Mouse (Mus musculus) midbrain, postnatal 0 days (tissue): ENCODE data around the gene Syt3. TPM values are rescaled to one million over a fixed set of nuclear protein-coding genes. Genes with fewer than 3 reads are reported as not detected.
A peak's percentile ranks its signal among the peaks of the same experiment; 100 is the strongest.

ENCODE experiments used
- ATAC-seq: fragments of 200-750 bp; cut with Nextera tagmentation; 2 replicates; pipeline ENCODE4 v1.8.0; 2017; ENCODE audit warnings: moderate number of reproducible peaks, mild to moderate bottlenecking, moderate TSS enrichment, moderate library complexity; ENCODE audit not compliant: low FRiP score
- DNase-seq: peaks from one replicate; pipeline ENCODE4 v3.0.0-alpha.2; 2015; ENCODE audit warnings: low spot score
- H3K27ac ChIP-seq: fragments of 300-500 bp; sonication (generic); 2 replicates; pipeline ENCODE4 v1.5.1; 2014; ENCODE audit warnings: low read depth, mild to moderate bottlenecking, low read length, mixed read lengths
- H3K27me3 ChIP-seq: fragments of 300-500 bp; sonication (generic); 2 replicates; pipeline ENCODE4 v1.6.1; 2014; ENCODE audit warnings: low read length, control low read depth, mixed read lengths; ENCODE audit not compliant: insufficient read depth
- H3K36me3 ChIP-seq: fragments of 300-500 bp; sonication (generic); 2 replicates; pipeline ENCODE4 v1.6.1; 2014; ENCODE audit warnings: low read length, control low read depth, mixed read lengths; ENCODE audit not compliant: insufficient read depth
- H3K4me1 ChIP-seq: fragments of 300-500 bp; sonication (generic); 2 replicates; pipeline ENCODE4 v1.6.1; 2014; ENCODE audit warnings: mild to moderate bottlenecking, control low read depth, antibody characterized with exemption, low read length, mixed read lengths; ENCODE audit not compliant: insufficient read depth
- H3K4me2 ChIP-seq: fragments of 300-500 bp; sonication (generic); 2 replicates; pipeline ENCODE4 v1.6.1; 2014; ENCODE audit warnings: low read depth, mild to moderate bottlenecking, low read length, mixed read lengths; ENCODE audit not compliant: poor library complexity, severe bottlenecking
- H3K4me3 ChIP-seq: fragments of 300-500 bp; sonication (generic); 2 replicates; pipeline ENCODE4 v1.5.1; 2014; ENCODE audit warnings: low read depth, mild to moderate bottlenecking, low read length, moderate library complexity
- H3K9ac ChIP-seq: fragments of 300-500 bp; sonication (generic); replicated peaks from 2 replicates; pipeline ENCODE4 v1.6.1; 2014; ENCODE audit warnings: mild to moderate bottlenecking, low read length, moderate library complexity, mixed read lengths; ENCODE audit not compliant: poor library complexity, severe bottlenecking
- H3K9me3 ChIP-seq: fragments of 300-500 bp; sonication (generic); 2 replicates; pipeline ENCODE4 v1.6.1; 2016; ENCODE audit warnings: low read length, control low read depth
- CTCF ChIP-seq: IDR thresholded peaks from 2 replicates; pipeline ENCODE4 v1.5.1; 2016; ENCODE audit warnings: antibody characterized with exemption, mild to moderate bottlenecking
- WGBS: fragments of 180-500 bp; shearing (Covaris S2); extraction: QIAGEN DNeasy Blood & Tissue Kit; methylation state at CpG from one replicate; pipeline ENCODE4 v1.1.7; 2014; 5-methylcytosine and 5-hydroxymethylcytosine counted together
- polyA plus RNA-seq: library from polyadenylated mRNA; unstranded; fragments of >200 nt; fragmentation: Nextera tagmentation; extraction: Ambion mirVana; gene quantifications from 2 replicates; pipeline ENCODE4 v1.2.1, GENCODE M21; 2015
- total RNA-seq: library from RNA; depleted of rRNA; stranded (reverse); fragments of >200 nt; gene quantifications from 2 replicates; pipeline ENCODE4 v1.2.3, GENCODE M21; 2014

Gene Syt3
- total and polyA plus RNA-seq, 2 experiments from 2014 or later, result 88.4 to 144 TPM

GRCm38 (mm10) chr7:44349043-44349442 is 34.9 kb upstream of the Syt3 start:
- Histone ChIP-seq H3K36me3 (peaks cover 56% of the 10 kb centered on the region), H3K4me1 (no peaks in the 10 kb centered on the region), H3K27me3 (peaks cover 5% of the 10 kb centered on the region; the same call in 1 of the 2 replicates), H3K9ac (no peak overlapping the region), H3K27ac (no peak overlapping the region), H3K4me2 (no peak overlapping the region), H3K9me3 (no peaks in the 10 kb centered on the region), H3K4me3 (no peak overlapping the region)
- 31% methylated on average over 3 of the region's 3 CpGs for WGBS
- no peak for TF ChIP-seq CTCF
- ATAC-seq (no peak), DNase-seq (no peak)

- ATAC-seq, result peak; percentile 28
- H3K36me3 ChIP-seq, result peaks cover 46% of the 10 kb centered on the region
- peak overlapping the region; percentile 26 for H3K4me2 ChIP-seq
- peak overlapping the region; percentile 51 for H3K27ac ChIP-seq
- H3K9me3 ChIP-seq, result no peaks in the 10 kb centered on the region
- peak; percentile 96 for DNase-seq
- H3K4me3 ChIP-seq, result 0 out of 2 replicates have a peak overlapping the region, but pooled peaks have one; percentile 3
- peak; percentile 95 for TF ChIP-seq CTCF
- H3K27me3 ChIP-seq, result peaks cover 5% of the 10 kb centered on the region; the same call in 1 of the 2 replicates
- H3K4me1 ChIP-seq, result no peaks in the 10 kb centered on the region
- 8% methylated on average over 25 of the region's 25 CpGs for WGBS
- 0 out of 2 replicates have a peak overlapping the region, but pooled peaks have one; percentile 13 for H3K9ac ChIP-seq
Observed at GRCm38 (mm10) chr7:44350957-44351711, 32.8 kb upstream of the Syt3 start.

- Histone ChIP-seq H3K4me2 (0 out of 2 replicates have a peak overlapping the region, but pooled peaks have one; percentile 6), H3K9ac (peak overlapping the region; percentile 36; the same call in 1 of the 2 replicates), H3K27ac (no peak overlapping the region), H3K4me1 (no peaks in the 10 kb centered on the region), H3K4me3 (no peak overlapping the region), H3K27me3 (peaks cover 5% of the 10 kb centered on the region; the same call in 1 of the 2 replicates), H3K36me3 (peaks cover 38% of the 10 kb centered on the region), H3K9me3 (no peaks in the 10 kb centered on the region)
- no peak for DNase-seq
- ATAC-seq, result no peak; the same call in 1 of the 2 replicates
- TF ChIP-seq CTCF, result no peak
- 15% methylated on average over 69 of the region's 71 CpGs for WGBS
Observed at GRCm38 (mm10) chr7:44351881-44352749, 31.8 kb upstream of the Syt3 start.

GRCm38 (mm10) chr7:44352750-44353600 is 30.9 kb upstream of the Syt3 start:
- no peak overlapping the region for H3K4me2 ChIP-seq
- H3K9me3 ChIP-seq, result no peaks in the 10 kb centered on the region
- H3K27me3 ChIP-seq, result peaks cover 5% of the 10 kb centered on the region; the same call in 1 of the 2 replicates
- TF ChIP-seq CTCF, result no peak
- no peak overlapping the region for H3K27ac ChIP-seq
- WGBS, result 17% methylated on average over 53 of the region's 71 CpGs
- peaks cover 38% of the 10 kb centered on the region for H3K36me3 ChIP-seq
- H3K4me3 ChIP-seq, result no peak overlapping the region; the same call in 1 of the 2 replicates
- H3K4me1 ChIP-seq, result no peaks in the 10 kb centered on the region
- peak overlapping the region; percentile 36; the same call in 1 of the 2 replicates for H3K9ac ChIP-seq
- DNase-seq (no peak), ATAC-seq (no peak)

DNA sequence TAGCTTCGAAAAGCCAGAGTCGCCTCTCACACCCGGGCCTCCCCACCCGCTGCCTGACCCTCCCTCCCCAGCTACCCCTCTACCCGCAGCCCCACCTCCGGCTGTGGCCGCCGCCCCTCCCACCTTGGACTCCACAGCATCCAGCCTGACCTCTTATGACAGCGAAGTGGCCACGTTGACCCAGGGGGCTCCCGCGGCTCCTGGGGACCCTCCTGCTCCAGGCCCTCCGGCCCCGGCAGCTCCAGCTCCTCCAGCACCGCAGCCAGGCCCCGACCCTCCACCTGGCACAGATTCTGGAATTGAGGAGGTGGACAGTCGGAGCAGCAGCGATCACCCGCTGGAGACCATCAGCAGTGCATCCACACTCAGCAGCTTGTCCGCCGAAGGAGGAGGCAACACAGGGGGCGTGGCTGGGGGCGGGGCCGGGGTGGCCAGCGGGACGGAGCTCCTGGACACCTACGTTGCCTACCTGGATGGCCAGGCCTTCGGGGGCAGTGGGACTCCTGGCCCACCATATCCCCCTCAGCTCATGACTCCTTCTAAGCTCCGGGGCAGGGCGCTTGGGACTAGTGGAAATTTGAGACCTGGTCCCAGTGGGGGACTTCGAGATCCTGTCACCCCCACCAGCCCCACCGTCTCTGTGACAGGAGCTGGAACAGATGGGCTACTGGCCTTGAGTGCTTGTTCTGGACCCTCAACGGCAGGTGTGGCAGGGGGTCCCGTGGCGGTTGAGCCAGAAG is 30.1 kb upstream of the Syt3 start:
- no peak overlapping the region for H3K9ac ChIP-seq
- TF ChIP-seq CTCF, result no peak
- H3K27me3 ChIP-seq, result peaks cover 5% of the 10 kb centered on the region; the same call in 1 of the 2 replicates
- H3K36me3 ChIP-seq, result peaks cover 34% of the 10 kb centered on the region
- no peak overlapping the region for H3K4me2 ChIP-seq
- ATAC-seq, result no peak
- no peak for DNase-seq
- no peaks in the 10 kb centered on the region for H3K9me3 ChIP-seq
- no peaks in the 10 kb centered on the region for H3K4me1 ChIP-seq
- WGBS, result 15% methylated on average over 31 of the region's 35 CpGs
- H3K27ac ChIP-seq, result no peak overlapping the region
- H3K4me3 ChIP-seq, result no peak overlapping the region
